Mouse (Mus musculus) lung, postnatal 0 days (tissue): ENCODE results near the gene Esrra.

ENCODE experiments used
- CTCF ChIP-seq: IDR thresholded peaks from 2 replicates; pipeline ENCODE4 v1.5.1; 2016; ENCODE audit warnings: antibody characterized with exemption, mild to moderate bottlenecking
- EP300 ChIP-seq: IDR thresholded peaks from 2 replicates; pipeline ENCODE4 v1.6.1; 2016; ENCODE audit warnings: antibody characterized with exemption, mild to moderate bottlenecking, control low read depth

DNA sequence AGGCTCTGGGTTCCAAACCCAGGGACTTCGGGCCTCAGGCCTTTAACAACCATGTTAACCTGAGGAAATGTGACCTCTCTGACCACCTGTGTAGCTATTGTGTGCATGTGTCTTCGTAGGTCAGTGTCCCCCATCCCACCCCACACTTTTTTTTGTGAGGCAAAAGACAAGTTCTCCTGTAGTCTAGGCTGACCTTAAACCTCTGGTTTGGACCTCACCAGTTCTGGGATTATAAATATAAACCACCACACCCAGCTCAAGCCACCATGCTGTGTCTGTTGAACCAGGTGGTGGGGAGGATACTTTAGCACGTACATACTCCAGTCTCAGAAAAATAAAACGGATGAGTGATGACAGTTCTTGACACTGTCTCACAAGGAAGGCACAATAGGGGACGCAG lies 28.3 kb upstream of the Esrra start:
- no peak for TF ChIP-seq CTCF
- no peak for TF ChIP-seq EP300
